ENCODE assay signal across 9 mouse cellular contexts in the genomic region with DNA sequence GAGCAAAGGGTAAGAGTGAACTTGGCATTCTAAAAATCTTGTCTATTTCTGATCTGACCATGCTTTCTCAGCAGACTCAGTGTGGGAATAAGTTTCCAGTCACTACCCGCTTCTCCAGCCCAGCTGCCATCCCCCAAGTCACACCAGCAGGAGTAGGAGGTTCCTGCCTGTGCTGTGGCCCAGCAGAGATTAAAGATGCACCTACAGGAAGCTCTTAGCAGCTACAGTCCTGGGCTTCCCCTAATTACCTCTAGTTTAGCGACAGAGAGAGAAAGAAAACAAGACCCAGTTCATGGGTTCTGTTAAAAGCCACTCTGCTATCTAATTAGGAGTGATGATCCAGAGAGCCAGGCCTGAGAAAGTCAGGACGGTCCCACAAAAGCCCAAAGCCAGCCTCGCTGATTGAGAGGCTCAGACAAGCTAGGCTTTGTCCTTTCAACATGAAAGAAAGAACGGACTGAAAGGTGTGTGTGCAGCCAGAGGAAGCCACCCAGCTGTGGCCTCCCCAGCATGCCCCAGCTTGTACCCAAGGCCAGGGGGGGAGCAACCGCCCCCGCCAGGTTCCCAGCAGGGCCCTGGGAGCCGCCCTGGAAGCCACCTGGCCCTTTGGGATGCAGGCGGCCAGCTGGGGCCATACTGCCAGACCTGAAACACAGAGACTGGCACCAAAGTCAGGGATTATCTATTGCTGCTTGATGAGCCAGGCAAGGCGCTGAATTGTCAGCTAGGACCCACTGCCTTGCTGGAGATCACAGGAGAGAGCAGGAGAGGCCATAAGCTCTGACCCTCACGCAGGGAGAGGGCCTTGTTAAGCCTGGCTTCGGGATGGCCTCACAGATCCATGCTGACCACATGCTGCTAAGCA. TPM values are rescaled to one million over a fixed set of nuclear protein-coding genes. Genes with fewer than 3 reads are reported as not detected.
A peak's percentile ranks its signal among the peaks of the same experiment; 100 is the strongest.
DNase-seq lines count a peak whose midpoint lies in the region; ATAC-seq lines count a peak whose summit lies in the region.
"Had no signal": no experiment of that assay in that cellular context is flagged by ENCODE, and none has a peak within 500 bp of the region (broad histone marks: within the 10 kb centered on the region; RNA-seq: fewer than 3 reads in every experiment).

No protein-coding gene starts in this region.

- WGBS in heart, embryonic 12.5 days: 15% methylated on average over 12 of the region's 12 CpGs
- 16% methylated on average over 12 of the region's 12 CpGs for WGBS in forebrain, embryonic 14.5 days
- WGBS in limb, embryonic 15.5 days: 37% methylated on average over 12 of the region's 12 CpGs

- ATAC-seq in heart, embryonic 12.5 days (ENCODE audit: insufficient number of reproducible peaks, low FRiP score): no peak
- ATAC-seq in forebrain, embryonic 14.5 days: no peak
- ATAC-seq in limb, embryonic 15.5 days (ENCODE audit: insufficient number of reproducible peaks, low FRiP score, low TSS enrichment, low read depth): no peak

- peaks cover 46% of the 10 kb centered on the region for H3K27me3 ChIP-seq in heart, embryonic 12.5 days (replicated peaks)
- peaks cover 70% of the 10 kb centered on the region for H3K27me3 ChIP-seq in forebrain, embryonic 14.5 days (replicated peaks; ENCODE audit: control insufficient read depth, insufficient read depth, low read length)
- peaks cover 18% of the 10 kb centered on the region for H3K27me3 ChIP-seq in limb, embryonic 15.5 days

- H3K4me2 ChIP-seq in heart, embryonic 12.5 days: peak overlapping the region; percentile 74
- H3K4me2 ChIP-seq in forebrain, embryonic 14.5 days (ENCODE audit: low read length): peak overlapping the region; percentile 93; the same call in 1 of the 2 replicates
- peak overlapping the region; percentile 99 for H3K4me2 ChIP-seq in limb, embryonic 15.5 days

- peak overlapping the region; percentile 61 for H3K4me3 ChIP-seq in heart, embryonic 12.5 days
- H3K4me3 ChIP-seq in forebrain, embryonic 14.5 days (ENCODE audit: low read depth, low read length): peak overlapping the region; percentile 43
- peak overlapping the region; percentile 66 for H3K4me3 ChIP-seq in limb, embryonic 15.5 days

- peaks cover 62% of the 10 kb centered on the region for H3K4me1 ChIP-seq in heart, embryonic 12.5 days (replicated peaks)
- peaks cover 37% of the 10 kb centered on the region for H3K4me1 ChIP-seq in forebrain, embryonic 14.5 days (ENCODE audit: control insufficient read depth, insufficient read depth, low read length)
- H3K4me1 ChIP-seq in limb, embryonic 15.5 days: peaks cover 78% of the 10 kb centered on the region

- H3K9me3 ChIP-seq in heart, embryonic 12.5 days (replicated peaks): no peaks in the 10 kb centered on the region
- no peaks in the 10 kb centered on the region for H3K9me3 ChIP-seq in forebrain, embryonic 14.5 days (replicated peaks; ENCODE audit: control insufficient read depth, low read length)
- H3K9me3 ChIP-seq in limb, embryonic 15.5 days: no peaks in the 10 kb centered on the region

- DNase-seq in heart, postnatal 25 days (ENCODE audit: low spot score): no peak
- DNase-seq in CD4-positive helper T cell, adult 2 months (ENCODE audit: low read depth, low spot score): peak; percentile 56
- DNase-seq in forebrain, embryonic 14.5 days (ENCODE audit: low spot score): no peak
- DNase-seq in left cerebral cortex, postnatal 14 days (ENCODE audit: low spot score in 2 of 2): no peak
- no peak for DNase-seq in left cerebral cortex, postnatal 25 days (ENCODE audit: low spot score in 2 of 2)
- DNase-seq in right cerebral cortex, postnatal 25 days: no peak
- DNase-seq: heart, adult 18-20 months had no signal

- H3K27ac ChIP-seq in heart, embryonic 12.5 days (ENCODE audit: poor library complexity, severe bottlenecking): peak overlapping the region; percentile 91
- peak overlapping the region; percentile 27; the same call in 1 of the 2 replicates for H3K27ac ChIP-seq in forebrain, embryonic 14.5 days (ENCODE audit: low read depth, low read length)
- H3K27ac ChIP-seq in limb, embryonic 15.5 days: peak overlapping the region; percentile 67

- H3K36me3 ChIP-seq in heart, embryonic 12.5 days: no peaks in the 10 kb centered on the region; the same call in 1 of the 2 replicates
- no peaks in the 10 kb centered on the region for H3K36me3 ChIP-seq in forebrain, embryonic 14.5 days (ENCODE audit: control insufficient read depth, insufficient read depth, low read length)
- H3K36me3 ChIP-seq in limb, embryonic 15.5 days: no peaks in the 10 kb centered on the region

- intact Hi-C loops in heart, postnatal 25 days (cut with DNase I): no loop called here
- intact Hi-C loops in left cerebral cortex, postnatal 14 days (cut with DNase I): loop anchor here (5.0 kb wide), 1 partner anchor 45 kb away; no protein-coding TSS in a partner anchor
- intact Hi-C loops in left cerebral cortex, postnatal 25 days (cut with DNase I): loop anchor here (5.0 kb wide), 1 partner anchor 100 kb away; no protein-coding TSS in a partner anchor

- H3K9ac ChIP-seq in heart, embryonic 12.5 days: peak overlapping the region; percentile 86
- H3K9ac ChIP-seq in forebrain, embryonic 14.5 days (ENCODE audit: low read length): no peak overlapping the region
- peak overlapping the region; percentile 28; the same call in 1 of the 2 replicates for H3K9ac ChIP-seq in limb, embryonic 15.5 days

RNA-seq across cellular contexts. Expression of a gene that starts 2.6 kb away (rescaled TPM):
- 67.2 and 70.8 TPM in 2 replicates for polyA plus RNA-seq in heart, embryonic 12.5 days (2016; fragmentation: Nextera tagmentation; extraction: Ambion mirVana)
- 1 to 10 TPM in 1 of 2 experiments, under 1 TPM in 1; 0.83 to 1.6 TPM for total RNA-seq in heart, postnatal 25 days (2021)
- polyA plus RNA-seq in forebrain, embryonic 14.5 days (2014; fragmentation: Nextera tagmentation; extraction: Ambion mirVana): 8.7 and 11.4 TPM in 2 replicates
- 25.5 and 27.5 TPM in 2 replicates for polyA plus RNA-seq in limb, embryonic 15.5 days (2015; fragmentation: Nextera tagmentation; extraction: Ambion mirVana)
- 10 to 100 TPM; 11.9 to 12.1 TPM for total RNA-seq in left cerebral cortex, postnatal 14 days (2021)
- 10 to 100 TPM; 10.8 to 12.2 TPM for total RNA-seq in left cerebral cortex, postnatal 25 days (2021)

RNA-seq across cellular contexts. Expression of a gene that starts 39.9 kb away (rescaled TPM):
- polyA plus RNA-seq in heart, embryonic 12.5 days (2016; fragmentation: Nextera tagmentation; extraction: Ambion mirVana): 0.26 and 0.30 TPM in 2 replicates
- total RNA-seq in heart, postnatal 25 days (2021): not detected
- 0.95 and 1.5 TPM in 2 replicates for polyA plus RNA-seq in forebrain, embryonic 14.5 days (2014; fragmentation: Nextera tagmentation; extraction: Ambion mirVana)
- polyA plus RNA-seq in limb, embryonic 15.5 days (2015; fragmentation: Nextera tagmentation; extraction: Ambion mirVana): 3.4 and 3.8 TPM in 2 replicates
- under 1 TPM; 0.23 to 0.44 TPM for total RNA-seq in left cerebral cortex, postnatal 14 days (2021)
- under 1 TPM; 0.41 to 0.73 TPM for total RNA-seq in left cerebral cortex, postnatal 25 days (2021)
- total RNA-seq: heart, adult 18-20 months had no signal

Comparison
In these comparisons a context has a peak if more than half of its experiments do, and no peak if none do; other contexts are left out.
1. H3K27ac ChIP-seq: peak in every context shown above with its lines; median percentile 91 in heart, embryonic 12.5 days; 67 in limb, embryonic 15.5 days; 27 in forebrain, embryonic 14.5 days.
2. RNA of a gene that starts 2.6 kb away (total RNA-seq): 10.8 to 12.2 TPM in left cerebral cortex, postnatal 25 days and 11.9 to 12.1 TPM in left cerebral cortex, postnatal 14 days; 0.83 to 1.6 TPM in heart, postnatal 25 days; every median in the first group is over 4 times any median in the second.
3. Peak in every context shown above with its lines, with median percentiles within 50 percentile points of each other: H3K4me2 ChIP-seq and H3K4me3 ChIP-seq.